Mouse (Mus musculus): ENCODE data around the gene Dnhd1. TPM values are rescaled to one million over a fixed set of nuclear protein-coding genes. Genes with fewer than 3 reads are reported as not detected.

Dnhd1 gene
- polyA plus RNA-seq, 1 experiment from 2014 or later, result 2.8 TPM

- peak overlapping the region; percentile 95 for H3K27ac ChIP-seq (replicated peaks)
- under 1% methylated on average over 18 of the region's 18 CpGs for WGBS
- H3K9ac ChIP-seq, result peak overlapping the region; percentile 79
- peaks cover 32% of the 10 kb centered on the region for H3K4me1 ChIP-seq
- H3K9me3 ChIP-seq (replicated peaks), result no peaks in the 10 kb centered on the region
- H3K4me2 ChIP-seq (replicated peaks), result peak overlapping the region; percentile 86
- peak overlapping the region; percentile 85 for H3K4me3 ChIP-seq (replicated peaks)
- 0 out of 2 replicates have a peak, but pooled peaks have one; percentile 1 for ATAC-seq (ENCODE audit: insufficient number of reproducible peaks, low FRiP score, low TSS enrichment, low read depth)
- H3K36me3 ChIP-seq, result peaks cover 40% of the 10 kb centered on the region
- H3K27me3 ChIP-seq, result no peaks in the 10 kb centered on the region
These were observed 9.8 kb upstream of the Dnhd1 start for GRCm38 (mm10) chr7:105640894-105641255.

DNA sequence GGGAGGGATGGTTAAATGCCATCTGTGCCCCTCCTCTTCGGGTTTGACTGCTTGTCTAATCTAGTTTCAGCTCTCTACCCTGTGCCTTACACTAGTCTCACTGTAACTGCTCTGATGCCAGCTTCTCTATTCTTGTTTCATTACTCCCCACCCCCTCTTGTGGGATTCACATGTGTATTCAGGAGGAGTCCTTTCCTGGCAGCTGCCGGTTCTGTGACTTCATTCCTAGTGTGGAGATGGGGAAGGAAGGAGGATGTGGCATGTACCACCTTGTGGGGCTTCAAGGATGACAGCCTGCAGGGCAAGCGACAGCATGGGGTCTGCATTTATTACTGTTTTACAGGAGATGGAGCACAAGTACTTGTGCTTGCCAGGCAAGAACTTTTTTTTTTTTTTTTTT lies 8.7 kb upstream of the Dnhd1 start:
- 48% methylated on average over 3 of the region's 3 CpGs for whole genome bisulfite sequencing
- Histone ChIP-seq H3K9ac (no peak overlapping the region), H3K4me2 (replicated peaks) (peak overlapping the region; percentile 86; the same call in 1 of the 2 replicates), H3K27ac (replicated peaks) (0 out of 2 replicates have a peak overlapping the region, but pooled peaks have one; percentile 12), H3K27me3 (no peaks in the 10 kb centered on the region), H3K36me3 (peaks cover 30% of the 10 kb centered on the region), H3K9me3 (replicated peaks) (no peaks in the 10 kb centered on the region), H3K4me1 (peaks cover 32% of the 10 kb centered on the region), H3K4me3 (replicated peaks) (peak overlapping the region; percentile 85)
- ATAC-seq (ENCODE audit: insufficient number of reproducible peaks, low FRiP score, low TSS enrichment, low read depth), result no peak

DNA sequence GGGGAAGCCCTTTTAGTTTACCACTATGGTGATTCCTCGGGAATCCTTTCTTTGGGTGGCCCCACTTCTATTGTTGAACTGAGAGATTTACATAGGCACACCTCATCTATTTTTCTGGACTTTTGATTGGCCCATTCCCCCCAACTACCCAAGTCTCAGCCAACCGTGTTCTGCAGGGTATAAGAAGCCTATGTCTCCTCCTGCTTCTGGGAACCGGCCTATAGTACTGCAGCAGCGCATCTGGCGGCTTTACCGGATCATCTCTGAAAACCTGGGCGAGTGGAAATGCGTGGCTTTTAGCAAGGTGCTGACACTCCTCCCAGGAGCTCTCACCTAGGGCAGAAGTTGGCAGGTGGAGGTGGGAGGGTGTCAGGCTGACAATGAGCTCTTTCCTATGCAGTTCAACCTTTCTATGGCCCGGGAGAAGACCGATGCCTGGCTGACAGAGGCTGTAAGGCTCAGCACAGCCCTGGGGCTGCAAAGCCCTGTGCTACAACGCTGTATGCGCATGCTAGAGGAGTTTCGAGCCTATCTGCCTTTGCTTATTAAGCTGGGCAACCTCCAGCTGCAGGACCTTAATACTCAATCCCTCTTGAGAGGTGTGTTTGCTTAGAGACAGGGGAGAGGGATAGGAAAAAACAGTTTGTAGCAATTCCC lies 35.0 kb downstream of the Dnhd1 start:
- WGBS, result 18% methylated on average over 13 of the region's 13 CpGs
- H3K9ac ChIP-seq, result no peak overlapping the region
- no peaks in the 10 kb centered on the region for H3K27me3 ChIP-seq
- no peak overlapping the region for H3K4me2 ChIP-seq (replicated peaks)
- H3K36me3 ChIP-seq, result no peaks in the 10 kb centered on the region
- no peak overlapping the region for H3K4me3 ChIP-seq (replicated peaks)
- no peak overlapping the region for H3K27ac ChIP-seq (replicated peaks)
- no peak for ATAC-seq (ENCODE audit: insufficient number of reproducible peaks, low FRiP score, low TSS enrichment, low read depth)
- no peaks in the 10 kb centered on the region for H3K4me1 ChIP-seq
- H3K9me3 ChIP-seq (replicated peaks), result no peaks in the 10 kb centered on the region

GRCm38 (mm10) chr7:105690875-105691274 lies 40.2 kb downstream of the Dnhd1 start:
- 58% methylated on average over 1 of the region's 1 CpGs for WGBS
- no peaks in the 10 kb centered on the region for H3K27me3 ChIP-seq
- no peaks in the 10 kb centered on the region for H3K4me1 ChIP-seq
- H3K36me3 ChIP-seq, result no peaks in the 10 kb centered on the region
- no peak overlapping the region for H3K27ac ChIP-seq (replicated peaks)
- no peak for ATAC-seq (ENCODE audit: insufficient number of reproducible peaks, low FRiP score, low TSS enrichment, low read depth)
- no peak overlapping the region for H3K4me3 ChIP-seq (replicated peaks)
- no peak overlapping the region for H3K4me2 ChIP-seq (replicated peaks)
- H3K9ac ChIP-seq, result no peak overlapping the region
- H3K9me3 ChIP-seq (replicated peaks), result no peaks in the 10 kb centered on the region

DNA sequence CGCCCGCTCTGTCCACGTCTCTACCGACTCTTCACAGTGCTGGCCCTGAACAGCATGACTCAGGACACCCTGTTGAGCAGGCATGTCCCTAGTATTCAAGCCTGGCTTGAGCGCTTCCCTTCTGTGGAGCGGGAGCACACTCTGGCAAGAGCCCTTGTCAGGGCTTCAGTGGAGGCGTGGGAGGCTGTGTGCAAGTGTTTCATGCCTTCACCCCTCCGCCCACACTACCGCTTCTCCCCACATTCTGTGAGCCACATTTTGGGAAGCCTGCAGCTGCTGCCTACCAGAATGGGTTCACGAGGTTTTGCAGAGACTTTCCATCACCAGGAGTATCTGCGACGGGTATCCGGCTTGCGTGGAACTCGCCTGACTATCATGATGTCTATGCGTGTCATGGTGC lies 52.6 kb downstream of the Dnhd1 start:
- Histone ChIP-seq H3K9ac (no peak overlapping the region), H3K27me3 (no peaks in the 10 kb centered on the region), H3K4me1 (no peaks in the 10 kb centered on the region), H3K27ac (replicated peaks) (no peak overlapping the region), H3K4me3 (replicated peaks) (no peak overlapping the region), H3K4me2 (replicated peaks) (no peak overlapping the region), H3K36me3 (no peaks in the 10 kb centered on the region), H3K9me3 (replicated peaks) (no peaks in the 10 kb centered on the region)
- 85% methylated on average over 16 of the region's 16 CpGs for WGBS
- no peak for ATAC-seq (ENCODE audit: insufficient number of reproducible peaks, low FRiP score, low TSS enrichment, low read depth)

DNA sequence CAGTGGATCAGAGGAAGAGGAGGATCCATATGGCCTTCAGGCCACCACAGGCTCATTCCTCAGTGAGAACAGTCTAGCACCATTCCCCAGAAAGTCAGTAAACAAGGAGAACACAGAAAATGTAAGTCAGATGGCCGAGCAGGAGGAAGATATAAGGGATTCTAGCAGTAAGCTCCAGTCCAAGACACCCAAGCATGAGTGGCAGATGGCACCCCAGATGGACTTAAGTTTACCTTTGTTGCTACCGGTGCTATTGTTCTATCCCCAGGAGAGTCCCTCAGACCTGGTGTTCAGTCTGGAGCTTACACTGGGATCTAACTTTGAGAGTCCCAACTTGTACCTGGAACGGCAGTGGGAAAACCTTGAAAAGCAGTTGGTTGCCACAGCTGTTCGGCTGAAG lies 53.2 kb downstream of the Dnhd1 start:
- Histone ChIP-seq H3K4me3 (replicated peaks) (no peak overlapping the region), H3K4me2 (replicated peaks) (no peak overlapping the region), H3K27ac (replicated peaks) (no peak overlapping the region), H3K36me3 (no peaks in the 10 kb centered on the region), H3K9me3 (replicated peaks) (no peaks in the 10 kb centered on the region), H3K9ac (no peak overlapping the region), H3K4me1 (no peaks in the 10 kb centered on the region), H3K27me3 (no peaks in the 10 kb centered on the region)
- 86% methylated on average over 4 of the region's 4 CpGs for WGBS
- ATAC-seq (ENCODE audit: insufficient number of reproducible peaks, low FRiP score, low TSS enrichment, low read depth), result no peak

DNA sequence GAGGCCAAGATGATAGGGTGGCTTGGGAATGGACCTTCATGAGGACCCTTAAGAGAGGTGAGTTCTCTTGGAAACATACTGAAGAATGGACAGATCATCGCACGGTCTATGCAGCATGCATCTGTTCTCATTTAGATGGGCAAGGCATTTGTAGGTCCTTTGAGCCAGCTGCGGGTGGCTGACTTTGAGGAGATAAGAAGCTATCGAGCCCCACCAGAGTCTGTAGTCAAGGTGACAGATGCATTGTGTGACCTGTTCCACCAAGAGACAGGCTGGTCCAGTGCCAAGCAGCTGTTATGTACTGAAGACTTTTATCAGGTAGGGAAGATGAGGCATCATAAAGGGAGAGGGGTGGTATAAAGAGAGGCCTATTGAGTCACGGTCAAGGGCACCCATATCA lies 58.1 kb downstream of the Dnhd1 start:
- H3K4me2 ChIP-seq (replicated peaks), result no peak overlapping the region
- H3K9ac ChIP-seq, result no peak overlapping the region
- H3K27me3 ChIP-seq, result no peaks in the 10 kb centered on the region
- no peaks in the 10 kb centered on the region for H3K36me3 ChIP-seq
- WGBS, result 87% methylated on average over 5 of the region's 5 CpGs
- no peak overlapping the region for H3K27ac ChIP-seq (replicated peaks)
- no peaks in the 10 kb centered on the region for H3K9me3 ChIP-seq (replicated peaks)
- H3K4me1 ChIP-seq, result no peaks in the 10 kb centered on the region
- no peak for ATAC-seq (ENCODE audit: insufficient number of reproducible peaks, low FRiP score, low TSS enrichment, low read depth)
- no peak overlapping the region for H3K4me3 ChIP-seq (replicated peaks)

- Histone ChIP-seq H3K4me3 (replicated peaks) (no peak overlapping the region), H3K27me3 (no peaks in the 10 kb centered on the region), H3K27ac (replicated peaks) (no peak overlapping the region), H3K36me3 (no peaks in the 10 kb centered on the region), H3K4me1 (no peaks in the 10 kb centered on the region), H3K4me2 (replicated peaks) (no peak overlapping the region), H3K9ac (no peak overlapping the region), H3K9me3 (replicated peaks) (no peaks in the 10 kb centered on the region)
- ATAC-seq (ENCODE audit: insufficient number of reproducible peaks, low FRiP score, low TSS enrichment, low read depth), result no peak
- WGBS, result 61% methylated on average over 3 of the region's 3 CpGs
These were observed 64.7 kb downstream of the Dnhd1 start for GRCm38 (mm10) chr7:105715366-105715765.

- peaks cover 4% of the 10 kb centered on the region; the same call in 1 of the 2 replicates for H3K4me1 ChIP-seq
- H3K9me3 ChIP-seq (replicated peaks), result no peaks in the 10 kb centered on the region
- no peak for ATAC-seq (ENCODE audit: insufficient number of reproducible peaks, low FRiP score, low TSS enrichment, low read depth)
- H3K27ac ChIP-seq (replicated peaks), result no peak overlapping the region
- WGBS, result 74% methylated on average over 2 of the region's 2 CpGs
- H3K36me3 ChIP-seq, result no peaks in the 10 kb centered on the region
- H3K4me2 ChIP-seq (replicated peaks), result no peak overlapping the region
- no peaks in the 10 kb centered on the region for H3K27me3 ChIP-seq
- no peak overlapping the region for H3K9ac ChIP-seq
- no peak overlapping the region for H3K4me3 ChIP-seq (replicated peaks)
These were observed 71.3 kb downstream of the Dnhd1 start for GRCm38 (mm10) chr7:105721916-105722315.

DNA sequence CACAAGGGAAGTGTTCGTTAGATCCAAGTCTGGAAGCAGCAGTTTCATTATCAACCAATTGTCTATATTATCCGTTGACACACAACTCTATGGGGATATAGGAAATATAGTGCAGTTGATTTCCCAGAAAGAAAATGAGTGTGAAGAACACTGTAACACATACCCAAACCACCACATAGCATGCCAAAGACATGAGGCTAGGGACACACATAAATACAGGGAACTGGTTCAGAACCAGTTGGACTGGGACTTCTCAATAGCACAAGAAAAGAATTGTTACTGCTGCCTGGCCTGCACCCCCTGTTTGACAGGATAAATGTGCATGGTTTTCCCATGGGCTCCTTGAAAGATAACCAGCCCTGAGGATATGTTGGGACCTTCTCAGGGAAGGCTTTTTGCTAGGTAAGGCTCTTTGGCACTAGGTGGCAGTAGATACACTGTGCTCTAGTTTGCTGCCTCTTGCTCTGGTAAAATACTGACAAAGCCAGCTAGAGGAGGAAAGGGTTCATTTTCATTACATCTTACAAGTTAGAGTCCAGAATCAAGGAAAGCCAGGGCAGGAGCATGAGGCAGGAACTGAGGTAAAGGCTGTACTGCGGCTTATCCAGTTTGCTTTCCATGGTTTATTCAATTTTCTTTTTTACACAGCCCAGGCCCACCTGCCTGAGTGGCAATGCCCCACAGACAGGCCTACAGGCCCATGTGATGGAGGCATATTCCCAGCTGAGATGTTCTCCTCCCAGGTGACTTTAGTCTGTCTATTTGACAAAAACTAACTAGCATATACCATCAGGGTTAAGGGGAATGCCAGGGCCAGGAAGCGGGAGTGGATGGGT lies 75.7 kb downstream of the Dnhd1 start:
- Histone ChIP-seq H3K9me3 (replicated peaks) (no peaks in the 10 kb centered on the region), H3K4me3 (replicated peaks) (no peak overlapping the region), H3K27me3 (no peaks in the 10 kb centered on the region), H3K4me2 (replicated peaks) (no peak overlapping the region), H3K4me1 (peaks cover 4% of the 10 kb centered on the region; the same call in 1 of the 2 replicates), H3K9ac (no peak overlapping the region), H3K36me3 (peaks cover 25% of the 10 kb centered on the region), H3K27ac (replicated peaks) (no peak overlapping the region)
- 82% methylated on average over 4 of the region's 4 CpGs for WGBS
- ATAC-seq (ENCODE audit: insufficient number of reproducible peaks, low FRiP score, low TSS enrichment, low read depth), result peak; percentile 66; the same call in 1 of the 2 replicates

GRCm38 (mm10) chr7:105726980-105727325 lies 76.3 kb downstream of the Dnhd1 start:
- Histone ChIP-seq H3K27ac (replicated peaks) (no peak overlapping the region), H3K4me3 (replicated peaks) (no peak overlapping the region), H3K36me3 (peaks cover 31% of the 10 kb centered on the region), H3K27me3 (no peaks in the 10 kb centered on the region), H3K9me3 (replicated peaks) (no peaks in the 10 kb centered on the region), H3K9ac (no peak overlapping the region), H3K4me1 (peaks cover 4% of the 10 kb centered on the region; the same call in 1 of the 2 replicates), H3K4me2 (replicated peaks) (no peak overlapping the region)
- 85% methylated on average over 4 of the region's 4 CpGs for WGBS
- ATAC-seq (ENCODE audit: insufficient number of reproducible peaks, low FRiP score, low TSS enrichment, low read depth), result no peak

Measured in embryonic facial prominence, embryonic 15.5 days (tissue).